Mouse (Mus musculus): ENCODE data around the gene Creld1. TPM values are rescaled to one million over a fixed set of nuclear protein-coding genes. Genes with fewer than 3 reads are reported as not detected.

The Creld1 gene
- polyA plus RNA-seq (2014; fragmentation: Illumina TruSeq; extraction: RNeasy Lipid Tissue Mini Kit (QIAGEN cat#74804); ENCODE audit: low read depth, low replicate concordance) = 37.7 TPM

DNA sequence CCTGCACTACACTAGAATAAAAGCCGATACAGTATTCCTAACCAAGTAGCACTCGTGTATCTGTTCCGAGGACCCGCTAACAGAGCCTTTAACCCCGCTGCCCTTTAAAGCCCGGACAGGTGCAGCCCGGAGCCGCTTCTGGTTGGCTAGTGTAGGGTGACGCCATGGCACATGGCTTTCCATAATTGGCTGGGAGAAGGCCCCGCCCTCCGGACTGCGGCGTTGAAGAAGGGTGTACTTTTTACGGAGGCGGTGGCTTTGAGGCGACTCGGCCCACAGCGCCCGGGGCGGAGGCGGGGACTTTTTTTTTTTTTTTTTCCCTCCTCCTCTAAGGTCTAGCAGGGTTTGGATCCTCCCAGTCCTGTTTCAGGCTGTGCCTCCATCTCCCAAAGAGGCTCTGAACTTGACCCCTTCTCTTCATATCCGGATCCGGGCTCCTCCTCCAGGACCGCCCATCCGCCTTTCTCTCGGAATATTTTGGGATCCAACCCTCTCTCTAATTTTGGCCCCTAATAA, at the start of gene Creld1:
Gene Creld1 (plus strand): TSS at position 198 of the 516 bp plus-strand sequence.

DNA sequence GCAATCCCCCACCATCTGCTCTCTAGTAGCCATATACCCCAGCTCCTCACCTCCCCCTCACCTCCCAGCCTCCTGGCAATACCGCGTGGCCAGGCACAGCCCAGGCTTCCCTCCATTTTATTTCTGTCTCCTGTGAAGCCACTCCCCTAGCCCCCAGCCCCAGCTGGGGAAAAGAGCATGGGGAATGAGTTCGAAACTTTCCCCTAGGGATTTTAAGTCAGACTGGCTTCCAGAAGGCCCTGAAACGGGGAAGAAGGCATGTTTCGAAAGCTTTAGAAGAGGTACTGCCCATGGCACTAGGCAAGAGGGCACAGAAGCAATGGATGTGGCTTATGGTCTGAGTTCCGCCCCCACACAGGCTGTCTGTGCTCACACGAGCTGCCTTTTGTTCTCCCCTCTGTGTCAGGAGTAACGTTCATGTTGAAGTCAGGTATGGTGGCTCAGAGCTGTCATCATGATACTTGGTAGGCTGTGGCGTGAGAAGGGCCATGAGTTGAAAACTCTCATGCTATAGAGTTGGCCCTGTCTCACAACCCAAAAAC, 47.4 kb upstream of the Creld1 start, which contains the start of gene Cidec:
Gene Cidec (minus strand): TSS at position 97 of the 542 bp plus-strand sequence.

DNA sequence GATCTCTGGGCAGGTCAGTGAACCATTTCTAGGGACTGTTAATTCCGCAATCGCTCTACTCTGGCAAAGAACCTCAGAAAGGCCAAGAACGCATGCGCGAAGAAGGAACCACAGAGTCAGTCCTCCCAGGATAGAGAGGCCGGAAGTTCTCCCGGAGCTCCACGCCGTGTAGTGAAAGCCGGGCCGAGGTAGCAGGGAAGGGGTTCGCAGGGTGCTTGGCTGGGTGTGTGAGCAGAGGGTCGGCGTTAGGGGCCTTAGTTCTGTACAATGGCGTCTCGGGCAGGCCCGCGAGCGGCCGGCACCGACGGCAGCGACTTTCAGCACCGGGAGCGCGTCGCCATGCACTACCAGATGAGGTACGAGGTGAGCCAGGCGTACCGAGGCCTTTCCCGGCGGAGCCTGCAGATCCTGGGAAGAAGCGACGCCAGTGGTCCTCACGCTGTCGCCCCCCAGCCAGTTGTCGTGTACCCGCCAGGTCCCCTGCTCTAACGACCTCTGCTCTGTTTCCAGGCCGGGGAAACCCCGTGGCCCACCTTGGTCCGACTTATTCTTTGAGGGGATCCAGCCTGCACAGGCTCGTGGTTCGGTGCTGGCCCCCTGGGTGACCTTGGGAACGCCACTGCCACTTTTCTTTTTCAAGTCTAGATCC, 40.5 kb upstream of the Creld1 start, which contains the start of gene Jagn1:
Gene Jagn1 (plus strand): TSS at position 128 of the 649 bp plus-strand sequence.

DNA sequence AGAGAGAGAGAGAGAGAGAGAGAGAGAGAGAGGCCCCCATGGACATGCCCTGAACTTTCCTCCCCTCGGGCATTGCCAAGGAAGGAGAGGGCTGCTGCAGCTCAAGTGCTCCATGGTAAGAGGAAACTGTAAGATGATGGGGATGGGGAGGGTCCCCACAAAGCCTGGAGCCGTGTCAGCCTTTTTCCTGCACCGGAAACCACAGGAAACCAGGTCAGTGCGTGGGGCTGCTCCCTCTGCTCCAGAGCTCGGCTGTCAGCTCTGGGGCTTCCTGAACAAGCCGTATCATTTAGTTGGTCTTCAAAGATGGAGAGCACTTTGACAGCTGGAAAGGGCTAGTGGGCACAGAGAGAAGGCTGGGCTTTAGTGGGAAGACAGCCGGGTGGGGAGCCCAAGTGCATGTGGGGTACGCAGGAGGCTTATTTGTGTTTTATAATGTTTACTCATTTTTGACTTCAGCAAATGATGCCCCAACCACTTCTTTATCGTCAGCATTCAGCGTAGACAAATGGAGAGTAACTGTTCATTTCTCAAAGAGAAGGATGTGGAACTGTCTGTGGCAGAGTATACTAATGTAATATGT, 25.1 kb upstream of the Creld1 start, which contains the start of gene Il17re:
Gene Il17re (plus strand): TSS at position 533 of the 583 bp plus-strand sequence.

DNA sequence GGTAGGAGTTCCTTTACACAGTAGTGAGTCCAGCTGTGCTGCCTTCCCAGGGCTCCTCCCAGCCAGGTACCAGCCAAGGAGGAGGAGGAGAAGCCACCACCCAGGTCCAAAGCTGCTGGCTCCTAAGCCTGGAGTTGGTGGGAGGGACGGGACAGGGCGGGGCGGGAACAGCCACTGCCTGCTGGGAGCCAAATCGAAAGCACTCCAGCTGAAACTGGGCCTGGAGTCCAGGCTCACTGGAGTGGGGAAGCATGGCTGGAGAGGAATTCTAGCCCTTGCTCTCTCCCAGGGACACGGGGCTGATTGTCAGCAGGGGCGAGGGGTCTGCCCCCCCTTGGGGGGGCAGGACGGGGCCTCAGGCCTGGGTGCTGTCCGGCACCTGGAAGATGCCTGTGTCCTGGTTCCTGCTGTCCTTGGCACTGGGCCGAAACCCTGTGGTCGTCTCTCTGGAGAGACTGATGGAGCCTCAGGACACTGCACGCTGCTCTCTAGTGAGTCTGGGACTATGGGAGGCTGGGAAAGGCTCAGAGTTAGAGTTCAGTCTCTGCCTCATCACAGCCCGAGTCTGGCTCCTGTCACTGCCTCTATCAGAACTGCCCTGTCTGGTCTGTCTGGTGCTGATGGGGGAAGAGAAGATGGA, 11.7 kb upstream of the Creld1 start, which contains the start of gene Il17rc:
Gene Il17rc (plus strand): TSS at position 131 of the 640 bp plus-strand sequence.

DNA sequence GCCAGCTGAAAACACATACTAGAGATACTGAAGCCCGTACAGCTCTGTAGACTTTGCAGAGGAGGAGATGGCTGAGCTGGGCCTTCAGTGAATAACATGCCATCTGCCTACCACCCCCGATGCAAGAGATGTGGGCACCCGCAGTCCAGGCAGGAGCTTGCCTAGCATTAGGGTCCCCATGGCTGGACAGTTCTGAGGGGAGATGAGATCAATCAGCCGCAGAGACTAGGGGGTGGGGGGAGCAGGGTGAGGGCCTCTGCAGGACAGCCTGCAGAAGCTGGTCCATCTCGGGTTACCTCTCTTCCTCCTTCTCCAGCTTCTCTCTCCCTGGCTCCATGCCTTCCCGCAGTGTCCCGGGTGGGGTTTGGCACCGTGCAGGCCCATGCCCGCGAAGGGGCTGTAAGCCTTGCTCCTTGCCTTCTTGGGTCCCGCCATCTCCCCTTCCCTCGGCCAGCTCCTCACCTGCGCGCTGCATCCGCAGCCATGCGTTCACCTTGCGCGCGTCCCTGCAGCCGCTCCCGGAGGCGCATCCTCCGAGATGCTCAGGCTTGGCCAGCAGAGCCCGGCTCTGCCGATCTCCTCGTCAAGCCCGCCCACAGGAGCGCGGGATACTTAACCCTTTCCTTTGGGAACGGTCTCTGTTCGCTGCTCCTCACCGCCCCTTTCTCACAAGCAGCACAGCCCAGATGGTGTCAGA, 18.4 kb downstream of the Creld1 start, which contains the start of gene Prrt3:
Gene Prrt3 (minus strand): TSS at position 544 of the 697 bp plus-strand sequence.

DNA sequence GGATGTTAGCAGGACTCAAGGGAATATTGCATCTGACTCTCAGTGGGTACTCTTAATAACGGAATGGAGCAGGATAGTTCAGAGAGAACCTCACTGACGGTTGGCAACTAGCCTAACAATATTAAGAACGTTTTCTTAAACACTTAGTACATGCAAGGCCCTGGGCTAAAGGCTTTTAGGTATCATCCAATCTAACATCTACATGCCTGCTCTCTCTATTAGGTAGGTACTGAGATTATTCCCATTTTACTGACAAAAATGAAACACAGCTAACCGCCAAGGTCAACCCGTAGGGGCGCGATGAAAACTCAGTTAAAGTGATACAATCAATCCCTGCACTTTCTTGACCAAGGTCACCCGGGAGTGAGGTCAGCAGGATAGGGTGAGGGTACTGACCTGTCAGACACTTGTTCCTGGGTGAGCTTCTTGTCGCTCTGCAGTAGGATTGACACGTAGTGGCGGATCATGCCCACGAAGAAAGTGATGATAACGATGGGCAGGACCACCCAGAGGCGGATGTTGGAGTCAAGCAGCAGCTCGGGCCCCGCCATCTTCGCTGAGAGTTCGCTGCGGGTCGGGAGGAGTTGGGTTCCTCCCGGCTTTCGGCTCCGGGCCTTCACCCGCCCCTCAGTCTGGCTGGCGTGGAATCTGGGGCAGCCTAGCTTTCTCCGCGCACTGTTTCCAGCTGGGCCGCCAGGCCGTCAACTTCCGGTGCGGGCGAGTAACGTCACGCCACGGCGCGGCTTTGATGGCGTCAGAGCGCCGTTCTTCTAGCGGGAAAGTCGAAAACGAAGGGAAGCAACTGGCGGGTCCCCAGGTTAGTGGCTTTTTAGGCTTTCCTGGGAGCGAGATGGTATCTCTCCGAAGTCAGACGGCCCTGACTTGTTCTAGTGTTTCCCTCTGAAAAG, 48.1 kb downstream of the Creld1 start, which contains the start of the genes Emc3 and Fancd2:
Gene Emc3 (minus strand): TSS at position 721 of the 908 bp plus-strand sequence.
Gene Fancd2 (plus strand): TSS at position 751 of the 908 bp plus-strand sequence.

Other genes with a start within 250 kb of the Creld1 start
- 16.7 TPM for gene Mtmr14, start 245.5 kb upstream of the Creld1 start, polyA plus RNA-seq (2014; fragmentation: Illumina TruSeq; extraction: RNeasy Lipid Tissue Mini Kit (QIAGEN cat#74804); ENCODE audit: low read depth, low replicate concordance)
- not detected for gene Cpne9, start 201.0 kb upstream of the Creld1 start, polyA plus RNA-seq (2014; fragmentation: Illumina TruSeq; extraction: RNeasy Lipid Tissue Mini Kit (QIAGEN cat#74804); ENCODE audit: low read depth, low replicate concordance)
- 11.4 TPM for gene Brpf1, start 176.2 kb upstream of the Creld1 start, polyA plus RNA-seq (2014; fragmentation: Illumina TruSeq; extraction: RNeasy Lipid Tissue Mini Kit (QIAGEN cat#74804); ENCODE audit: low read depth, low replicate concordance)
- 6.3 TPM for gene Ogg1, start 156.3 kb upstream of the Creld1 start, polyA plus RNA-seq (2014; fragmentation: Illumina TruSeq; extraction: RNeasy Lipid Tissue Mini Kit (QIAGEN cat#74804); ENCODE audit: low read depth, low replicate concordance)
- gene Camk1, start 139.3 kb upstream of the Creld1 start, polyA plus RNA-seq (2014; fragmentation: Illumina TruSeq; extraction: RNeasy Lipid Tissue Mini Kit (QIAGEN cat#74804); ENCODE audit: low read depth, low replicate concordance) = 81.4 TPM
- gene Tada3, start 105.4 kb upstream of the Creld1 start, polyA plus RNA-seq (2014; fragmentation: Illumina TruSeq; extraction: RNeasy Lipid Tissue Mini Kit (QIAGEN cat#74804); ENCODE audit: low read depth, low replicate concordance) = 20.5 TPM
- 57.4 TPM for gene Arpc4, start 105.2 kb upstream of the Creld1 start, polyA plus RNA-seq (2014; fragmentation: Illumina TruSeq; extraction: RNeasy Lipid Tissue Mini Kit (QIAGEN cat#74804); ENCODE audit: low read depth, low replicate concordance)
- gene Ttll3, start 94.0 kb upstream of the Creld1 start, polyA plus RNA-seq (2014; fragmentation: Illumina TruSeq; extraction: RNeasy Lipid Tissue Mini Kit (QIAGEN cat#74804); ENCODE audit: low read depth, low replicate concordance) = 2.0 TPM
- gene Rpusd3, start 64.0 kb upstream of the Creld1 start, polyA plus RNA-seq (2014; fragmentation: Illumina TruSeq; extraction: RNeasy Lipid Tissue Mini Kit (QIAGEN cat#74804); ENCODE audit: low read depth, low replicate concordance) = 8.7 TPM
- gene Cidec, start 47.5 kb upstream of the Creld1 start, polyA plus RNA-seq (2014; fragmentation: Illumina TruSeq; extraction: RNeasy Lipid Tissue Mini Kit (QIAGEN cat#74804); ENCODE audit: low read depth, low replicate concordance) = 18.2 TPM
- gene Jagn1, start 40.7 kb upstream of the Creld1 start, polyA plus RNA-seq (2014; fragmentation: Illumina TruSeq; extraction: RNeasy Lipid Tissue Mini Kit (QIAGEN cat#74804); ENCODE audit: low read depth, low replicate concordance) = 31.3 TPM
- 1.0 TPM for gene Il17re, start 24.8 kb upstream of the Creld1 start, polyA plus RNA-seq (2014; fragmentation: Illumina TruSeq; extraction: RNeasy Lipid Tissue Mini Kit (QIAGEN cat#74804); ENCODE audit: low read depth, low replicate concordance)
- 9.2 TPM for gene Il17rc, start 11.9 kb upstream of the Creld1 start, polyA plus RNA-seq (2014; fragmentation: Illumina TruSeq; extraction: RNeasy Lipid Tissue Mini Kit (QIAGEN cat#74804); ENCODE audit: low read depth, low replicate concordance)
- not detected for gene Prrt3, start 18.6 kb downstream of the Creld1 start, polyA plus RNA-seq (2014; fragmentation: Illumina TruSeq; extraction: RNeasy Lipid Tissue Mini Kit (QIAGEN cat#74804); ENCODE audit: low read depth, low replicate concordance)
- 70.3 TPM for gene Emc3, start 48.4 kb downstream of the Creld1 start, polyA plus RNA-seq (2014; fragmentation: Illumina TruSeq; extraction: RNeasy Lipid Tissue Mini Kit (QIAGEN cat#74804); ENCODE audit: low read depth, low replicate concordance)
- gene Fancd2, start 48.4 kb downstream of the Creld1 start, polyA plus RNA-seq (2014; fragmentation: Illumina TruSeq; extraction: RNeasy Lipid Tissue Mini Kit (QIAGEN cat#74804); ENCODE audit: low read depth, low replicate concordance) = 0.08 TPM
- not detected for gene Fancd2os, start 117.4 kb downstream of the Creld1 start, polyA plus RNA-seq (2014; fragmentation: Illumina TruSeq; extraction: RNeasy Lipid Tissue Mini Kit (QIAGEN cat#74804); ENCODE audit: low read depth, low replicate concordance)
- gene Brk1, start 121.5 kb downstream of the Creld1 start, polyA plus RNA-seq (2014; fragmentation: Illumina TruSeq; extraction: RNeasy Lipid Tissue Mini Kit (QIAGEN cat#74804); ENCODE audit: low read depth, low replicate concordance) = 102 TPM
- 9.6 TPM for gene Vhl, start 140.7 kb downstream of the Creld1 start, polyA plus RNA-seq (2014; fragmentation: Illumina TruSeq; extraction: RNeasy Lipid Tissue Mini Kit (QIAGEN cat#74804); ENCODE audit: low read depth, low replicate concordance)
- gene Irak2, start 155.2 kb downstream of the Creld1 start, polyA plus RNA-seq (2014; fragmentation: Illumina TruSeq; extraction: RNeasy Lipid Tissue Mini Kit (QIAGEN cat#74804); ENCODE audit: low read depth, low replicate concordance) = 9.3 TPM
- gene Tatdn2, start 213.8 kb downstream of the Creld1 start, polyA plus RNA-seq (2014; fragmentation: Illumina TruSeq; extraction: RNeasy Lipid Tissue Mini Kit (QIAGEN cat#74804); ENCODE audit: low read depth, low replicate concordance) = 41.5 TPM
- 0.84 TPM for gene Ghrl, start 236.6 kb downstream of the Creld1 start, polyA plus RNA-seq (2014; fragmentation: Illumina TruSeq; extraction: RNeasy Lipid Tissue Mini Kit (QIAGEN cat#74804); ENCODE audit: low read depth, low replicate concordance)

Data from heart, adult 10 weeks (tissue).